Mouse (Mus musculus): ENCODE measurements around the gene Rpl11. TPM values are rescaled to one million over a fixed set of nuclear protein-coding genes. Genes with fewer than 3 reads are reported as not detected.

The Rpl11 gene
- total and polyA plus RNA-seq, 2 experiments from 2014 or later: 229 to 881 TPM

- Histone ChIP-seq H3K36me3 (replicated peaks; ENCODE audit: control insufficient read depth, insufficient read depth, low read length) (no peaks in the 10 kb centered on the region), H3K4me2 (ENCODE audit: low read depth, low read length) (no peak overlapping the region), H3K27me3 (ENCODE audit: control insufficient read depth, insufficient read depth, low read length) (no peaks in the 10 kb centered on the region), H3K9me3 (replicated peaks; ENCODE audit: control insufficient read depth, low read length) (0 out of 2 replicates have a peak, but pooled peaks cover 4% of the 10 kb centered on the region), H3K4me3 (ENCODE audit: low read depth, low read length) (no peak overlapping the region), H3K9ac (replicated peaks; ENCODE audit: low read depth, low read length) (no peak overlapping the region), H3K27ac (ENCODE audit: low read depth) (peak overlapping the region; percentile 75; the same call in 1 of the 2 replicates), H3K4me1 (ENCODE audit: control insufficient read depth, insufficient read depth) (no peaks in the 10 kb centered on the region)
- TF ChIP-seq EP300 (IDR thresholded peaks at IDR 0.05; ENCODE audit: low read depth): no peak
- no peak for TF ChIP-seq CTCF (IDR thresholded peaks at IDR 0.05; ENCODE audit: low read depth)
- ATAC-seq (ENCODE audit: insufficient read depth, low read depth): peak; percentile 30; the same call in 1 of the 2 replicates
- 52% methylated on average over 16 of the region's 16 CpGs for WGBS
- no peak for DNase-seq (ENCODE audit: low spot score)
These were observed 35.9 kb upstream of the Rpl11 start for GRCm38 (mm10) chr4:136088971-136089747.

- WGBS: 62% methylated on average over 5 of the region's 5 CpGs
- TF ChIP-seq EP300 (IDR thresholded peaks at IDR 0.05; ENCODE audit: low read depth) (no peak), CTCF (IDR thresholded peaks at IDR 0.05; ENCODE audit: low read depth) (no peak)
- no peaks in the 10 kb centered on the region for H3K36me3 ChIP-seq (replicated peaks; ENCODE audit: control insufficient read depth, insufficient read depth, low read length)
- H3K9me3 ChIP-seq (replicated peaks; ENCODE audit: control insufficient read depth, low read length): 0 out of 2 replicates have a peak, but pooled peaks cover 4% of the 10 kb centered on the region
- H3K9ac ChIP-seq (replicated peaks; ENCODE audit: low read depth, low read length): no peak overlapping the region
- no peaks in the 10 kb centered on the region for H3K27me3 ChIP-seq (ENCODE audit: control insufficient read depth, insufficient read depth, low read length)
- no peak overlapping the region for H3K4me3 ChIP-seq (ENCODE audit: low read depth, low read length)
- no peak overlapping the region for H3K4me2 ChIP-seq (ENCODE audit: low read depth, low read length)
- no peaks in the 10 kb centered on the region for H3K4me1 ChIP-seq (ENCODE audit: control insufficient read depth, insufficient read depth)
- DNase-seq (ENCODE audit: low spot score) (no peak), ATAC-seq (ENCODE audit: insufficient read depth, low read depth) (no peak)
- peak overlapping the region; percentile 75; the same call in 1 of the 2 replicates for H3K27ac ChIP-seq (ENCODE audit: low read depth)
These were observed 35.1 kb upstream of the Rpl11 start for GRCm38 (mm10) chr4:136088364-136088763.

DNA sequence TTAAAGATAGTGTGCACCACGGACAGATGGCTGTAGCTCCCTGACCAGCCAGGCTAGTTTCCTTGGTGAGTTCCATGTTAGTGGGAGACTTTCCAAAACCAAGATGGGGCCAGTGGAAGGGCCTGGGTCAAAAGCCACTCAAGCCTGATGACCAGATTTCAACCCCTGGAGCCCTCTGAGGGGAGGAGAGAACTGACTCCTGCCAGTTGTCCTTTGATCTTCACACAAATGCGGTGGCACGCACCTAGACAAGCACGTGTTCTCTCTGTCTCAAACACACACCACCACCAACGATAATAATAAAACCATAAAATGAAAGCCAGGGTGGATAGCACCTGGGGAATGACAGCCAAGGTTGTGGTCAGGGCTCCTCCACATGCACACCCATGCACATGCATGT, 34.0 kb upstream of the Rpl11 start:
- ATAC-seq (ENCODE audit: insufficient read depth, low read depth) (no peak), DNase-seq (ENCODE audit: low spot score) (no peak)
- no peak overlapping the region for H3K4me2 ChIP-seq (ENCODE audit: low read depth, low read length)
- no peak overlapping the region for H3K9ac ChIP-seq (replicated peaks; ENCODE audit: low read depth, low read length)
- 0 out of 2 replicates have a peak, but pooled peaks cover 4% of the 10 kb centered on the region for H3K9me3 ChIP-seq (replicated peaks; ENCODE audit: control insufficient read depth, low read length)
- peaks cover 6% of the 10 kb centered on the region for H3K27me3 ChIP-seq (ENCODE audit: control insufficient read depth, insufficient read depth, low read length)
- WGBS: 86% methylated on average over 5 of the region's 5 CpGs
- H3K27ac ChIP-seq (ENCODE audit: low read depth): no peak overlapping the region
- H3K4me1 ChIP-seq (ENCODE audit: control insufficient read depth, insufficient read depth): no peaks in the 10 kb centered on the region
- H3K36me3 ChIP-seq (replicated peaks; ENCODE audit: control insufficient read depth, insufficient read depth, low read length): no peaks in the 10 kb centered on the region
- no peak for TF ChIP-seq CTCF (IDR thresholded peaks at IDR 0.05; ENCODE audit: low read depth)
- TF ChIP-seq EP300 (IDR thresholded peaks at IDR 0.05; ENCODE audit: low read depth): no peak
- no peak overlapping the region for H3K4me3 ChIP-seq (ENCODE audit: low read depth, low read length)

DNA sequence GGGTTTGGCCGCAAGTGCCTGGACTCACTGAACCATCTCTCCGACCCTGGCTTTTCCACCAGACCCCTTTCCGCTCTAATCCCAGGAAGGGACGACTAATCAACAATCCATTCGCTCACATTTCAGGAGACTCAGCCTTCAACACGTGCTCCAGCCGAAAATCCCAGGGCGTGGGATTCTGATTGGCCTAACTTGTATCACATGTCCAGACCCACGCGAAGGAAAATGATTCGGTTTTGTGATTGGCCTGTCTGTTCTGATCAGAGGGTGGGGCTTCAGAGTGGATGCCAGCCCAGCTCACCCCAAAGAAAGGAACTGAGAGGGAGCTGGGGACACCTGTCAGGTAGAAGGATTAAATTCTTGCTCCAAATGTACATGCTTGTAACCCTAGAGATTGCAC, 31.6 kb upstream of the Rpl11 start:
- H3K4me2 ChIP-seq (ENCODE audit: low read depth, low read length): no peak overlapping the region
- TF ChIP-seq EP300 (IDR thresholded peaks at IDR 0.05; ENCODE audit: low read depth) (no peak), CTCF (IDR thresholded peaks at IDR 0.05; ENCODE audit: low read depth) (no peak)
- H3K36me3 ChIP-seq (replicated peaks; ENCODE audit: control insufficient read depth, insufficient read depth, low read length): no peaks in the 10 kb centered on the region
- 0 out of 2 replicates have a peak, but pooled peaks cover 6% of the 10 kb centered on the region for H3K4me1 ChIP-seq (ENCODE audit: control insufficient read depth, insufficient read depth)
- no peak overlapping the region for H3K27ac ChIP-seq (ENCODE audit: low read depth)
- peaks cover 24% of the 10 kb centered on the region for H3K27me3 ChIP-seq (ENCODE audit: control insufficient read depth, insufficient read depth, low read length)
- H3K9me3 ChIP-seq (replicated peaks; ENCODE audit: control insufficient read depth, low read length): no peaks in the 10 kb centered on the region
- H3K9ac ChIP-seq (replicated peaks; ENCODE audit: low read depth, low read length): no peak overlapping the region
- H3K4me3 ChIP-seq (ENCODE audit: low read depth, low read length): no peak overlapping the region
- DNase-seq (ENCODE audit: low spot score) (no peak), ATAC-seq (ENCODE audit: insufficient read depth, low read depth) (no peak)
- WGBS: 91% methylated on average over 11 of the region's 11 CpGs

DNA sequence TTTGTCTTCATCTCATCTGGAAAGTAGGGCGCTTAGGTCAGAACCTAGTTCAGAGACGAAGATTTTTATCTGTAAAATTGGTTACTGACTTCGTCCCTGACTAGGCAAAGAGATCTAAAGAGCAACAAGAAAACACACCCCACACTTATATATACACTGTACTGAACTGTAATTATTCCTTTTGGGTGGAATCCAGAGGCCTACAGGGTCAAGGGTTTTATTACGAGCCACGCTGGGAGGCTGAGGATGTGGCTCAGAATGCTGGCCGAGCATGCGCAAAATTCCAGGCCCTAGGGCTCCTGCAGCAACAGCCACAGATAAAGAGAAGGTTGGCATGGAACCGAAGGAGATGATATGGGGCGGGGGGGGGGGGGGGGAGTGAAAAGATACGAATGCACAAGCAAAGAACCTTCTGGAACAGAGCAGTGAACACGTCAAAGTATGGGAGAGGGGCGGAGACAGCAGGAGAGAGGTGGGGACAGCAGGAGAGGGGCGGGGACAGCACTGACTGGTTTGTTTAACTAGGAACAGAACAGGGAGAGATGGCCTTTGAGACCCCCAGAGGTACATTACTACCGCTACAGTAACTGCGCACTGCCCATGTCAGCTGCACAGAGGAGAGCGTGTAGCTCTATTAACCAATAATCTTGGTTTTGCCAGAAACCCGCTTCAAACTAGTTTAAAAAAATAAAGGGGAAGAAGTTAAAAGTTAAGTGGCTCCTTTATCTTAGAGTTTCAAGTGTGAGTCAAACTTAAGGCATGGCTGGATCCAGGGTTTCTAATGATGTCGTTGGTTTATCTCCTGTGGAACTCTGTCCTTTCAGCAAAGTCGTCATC, 30.3 kb upstream of the Rpl11 start:
- H3K27me3 ChIP-seq (ENCODE audit: control insufficient read depth, insufficient read depth, low read length): peaks cover 24% of the 10 kb centered on the region
- no peaks in the 10 kb centered on the region for H3K36me3 ChIP-seq (replicated peaks; ENCODE audit: control insufficient read depth, insufficient read depth, low read length)
- no peak overlapping the region for H3K4me2 ChIP-seq (ENCODE audit: low read depth, low read length)
- WGBS: 65% methylated on average over 17 of the region's 19 CpGs
- ATAC-seq (ENCODE audit: insufficient read depth, low read depth) (no peak), DNase-seq (ENCODE audit: low spot score) (no peak)
- TF ChIP-seq EP300 (IDR thresholded peaks at IDR 0.05; ENCODE audit: low read depth): no peak
- no peak for TF ChIP-seq CTCF (IDR thresholded peaks at IDR 0.05; ENCODE audit: low read depth)
- 0 out of 2 replicates have a peak, but pooled peaks cover 6% of the 10 kb centered on the region for H3K4me1 ChIP-seq (ENCODE audit: control insufficient read depth, insufficient read depth)
- no peak overlapping the region for H3K9ac ChIP-seq (replicated peaks; ENCODE audit: low read depth, low read length)
- H3K27ac ChIP-seq (ENCODE audit: low read depth): no peak overlapping the region
- H3K9me3 ChIP-seq (replicated peaks; ENCODE audit: control insufficient read depth, low read length): no peaks in the 10 kb centered on the region
- H3K4me3 ChIP-seq (ENCODE audit: low read depth, low read length): no peak overlapping the region

All from heart, postnatal 0 days (tissue).